Mouse (Mus musculus): ENCODE measurements around the gene Foxa2.

GRCm38 (mm10) chr2:148025481-148025880 lies 21.3 kb downstream of the Foxa2 start:
- TF ChIP-seq POLR2A (IDR thresholded peaks at IDR 0.05; ENCODE audit: low read depth, low read length) (no peak), CTCF (IDR thresholded peaks at IDR 0.05; ENCODE audit: borderline replicate concordance, insufficient read depth, low read length) (no peak)
